Mouse (Mus musculus) midbrain, embryonic 16.5 days (tissue): ENCODE measurements at regions not wholly inside any gene's neighbourhood (a gene's known extent, or its start where the extent isn't known, plus 50 kb on each side); places are given as distances from the start of the nearest gene placed in this dataset.

ENCODE experiments used
- ATAC-seq: fragments of 200-750 bp; cut with Nextera tagmentation; 2 replicates; pipeline ENCODE4 v1.8.0; 2017; ENCODE audit warnings: moderate TSS enrichment
- H3K27ac ChIP-seq: fragments of 300-500 bp; sonication (generic); 2 replicates; pipeline ENCODE4 v1.5.1; 2014; ENCODE audit warnings: mild to moderate bottlenecking, low read length, mixed read lengths
- H3K27me3 ChIP-seq: fragments of 300-500 bp; sonication (generic); 2 replicates; pipeline ENCODE4 v1.6.1; 2014; ENCODE audit warnings: low read depth, low read length, mixed read lengths; ENCODE audit not compliant: control insufficient read depth, insufficient read depth
- H3K36me3 ChIP-seq: fragments of 300-500 bp; sonication (generic); 2 replicates; pipeline ENCODE4 v1.6.1; 2014; ENCODE audit warnings: mild to moderate bottlenecking, low read length, moderate library complexity, mixed read lengths; ENCODE audit not compliant: control insufficient read depth, insufficient read depth
- H3K4me1 ChIP-seq: fragments of 300-500 bp; sonication (generic); 2 replicates; pipeline ENCODE4 v1.6.1; 2014; ENCODE audit warnings: mild to moderate bottlenecking, low read length, mixed read lengths; ENCODE audit not compliant: control insufficient read depth, insufficient read depth
- H3K4me2 ChIP-seq: fragments of 300-500 bp; sonication (generic); 2 replicates; pipeline ENCODE4 v1.6.1; 2014; ENCODE audit warnings: mild to moderate bottlenecking, low read length, mixed read lengths
- H3K4me3 ChIP-seq: fragments of 300-500 bp; sonication (generic); 2 replicates; pipeline ENCODE4 v1.5.1; 2014; ENCODE audit warnings: low read depth, mild to moderate bottlenecking, low read length, moderate library complexity, mixed read lengths
- H3K9ac ChIP-seq: fragments of 300-500 bp; sonication (generic); 2 replicates; pipeline ENCODE4 v1.6.1; 2014; ENCODE audit warnings: low read depth, low read length, mixed read lengths
- H3K9me3 ChIP-seq: fragments of 300-500 bp; sonication (generic); replicated peaks from 2 replicates; pipeline ENCODE4 v1.6.1; 2014; ENCODE audit warnings: mild to moderate bottlenecking, low read length, mixed read lengths; ENCODE audit not compliant: control insufficient read depth, poor library complexity, severe bottlenecking
- WGBS: fragments of 180-500 bp; shearing (Covaris S2); extraction: QIAGEN DNeasy Blood & Tissue Kit; methylation state at CpG from one replicate; pipeline ENCODE4 v1.1.7; 2014; 5-methylcytosine and 5-hydroxymethylcytosine counted together

DNA sequence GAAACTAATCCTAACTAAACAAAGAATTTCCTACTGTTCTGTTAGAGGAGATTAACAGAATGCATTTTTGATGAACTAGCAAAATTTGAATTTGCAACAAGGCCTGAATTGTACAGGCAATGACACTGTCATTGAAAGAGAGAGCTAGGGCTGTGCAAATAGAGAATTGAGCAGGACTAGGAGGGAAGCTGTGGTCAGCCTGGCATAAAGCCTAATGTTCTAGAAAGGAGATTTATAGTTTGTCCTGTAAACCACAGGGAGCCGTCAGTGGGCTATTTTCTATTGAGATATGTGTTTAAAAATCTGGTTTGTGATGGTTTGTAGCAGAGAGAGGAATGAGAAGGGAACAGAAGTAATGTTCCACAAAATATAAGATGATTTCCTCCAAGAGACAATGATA is 317.9 kb downstream of the Aldoart1 start:
- Histone ChIP-seq H3K9ac (no peak overlapping the region), H3K27me3 (no peaks in the 10 kb centered on the region), H3K4me1 (no peaks in the 10 kb centered on the region), H3K36me3 (no peaks in the 10 kb centered on the region), H3K9me3 (no peaks in the 10 kb centered on the region), H3K4me3 (no peak overlapping the region), H3K27ac (no peak overlapping the region), H3K4me2 (no peak overlapping the region)
- 55% methylated on average over 1 of the region's 1 CpGs for WGBS
- ATAC-seq = no peak

DNA sequence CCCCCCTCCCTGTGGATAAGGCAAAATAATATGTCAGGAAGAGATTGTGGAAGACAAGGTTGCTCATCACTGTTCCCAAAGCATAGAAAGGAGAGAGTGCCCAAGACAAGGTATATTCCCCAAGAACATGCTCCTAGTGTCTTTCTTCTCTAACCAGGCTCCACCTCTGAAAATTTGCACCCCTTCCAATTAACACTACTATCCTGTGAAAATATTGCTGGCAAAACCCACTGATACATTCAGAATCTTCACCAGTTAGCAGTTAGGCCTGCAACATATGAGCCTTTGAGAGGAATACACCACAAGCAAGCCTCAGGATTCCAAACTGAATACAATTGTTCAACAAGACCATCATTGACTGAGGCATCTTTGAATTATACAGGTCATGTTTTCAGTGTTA is 323.9 kb upstream of the Tle1 start:
- no peaks in the 10 kb centered on the region for H3K4me1 ChIP-seq
- no peak for ATAC-seq
- no peak overlapping the region for H3K4me3 ChIP-seq
- H3K27ac ChIP-seq = no peak overlapping the region
- no peaks in the 10 kb centered on the region for H3K9me3 ChIP-seq
- H3K27me3 ChIP-seq = no peaks in the 10 kb centered on the region
- H3K36me3 ChIP-seq = no peaks in the 10 kb centered on the region
- H3K9ac ChIP-seq = no peak overlapping the region
- H3K4me2 ChIP-seq = no peak overlapping the region

DNA sequence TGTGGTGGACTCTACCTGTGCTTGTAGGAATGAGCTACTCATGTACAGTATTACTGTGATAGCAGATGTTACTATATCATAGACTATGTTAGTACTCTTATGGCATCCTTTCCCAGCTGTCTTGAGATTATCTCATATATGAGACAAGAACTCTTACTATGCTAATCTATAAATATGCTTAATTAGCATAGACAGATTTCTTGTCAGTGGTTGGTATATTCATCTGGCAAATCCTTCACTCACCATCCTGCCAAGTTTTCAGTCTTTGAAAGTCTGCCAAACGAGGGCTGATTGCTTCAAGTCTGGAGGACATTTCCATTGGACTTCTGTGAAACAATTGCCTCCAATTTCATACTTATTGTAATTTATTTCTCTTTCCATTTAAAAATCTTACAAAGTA is 323.4 kb upstream of the Tle1 start:
- H3K4me3 ChIP-seq = no peak overlapping the region
- no peaks in the 10 kb centered on the region for H3K27me3 ChIP-seq
- no peak overlapping the region for H3K4me2 ChIP-seq
- H3K9me3 ChIP-seq = no peaks in the 10 kb centered on the region
- H3K36me3 ChIP-seq = no peaks in the 10 kb centered on the region
- H3K4me1 ChIP-seq = no peaks in the 10 kb centered on the region
- no peak overlapping the region for H3K9ac ChIP-seq
- 58% methylated on average over 1 of the region's 1 CpGs for WGBS
- H3K27ac ChIP-seq = no peak overlapping the region
- ATAC-seq = no peak

DNA sequence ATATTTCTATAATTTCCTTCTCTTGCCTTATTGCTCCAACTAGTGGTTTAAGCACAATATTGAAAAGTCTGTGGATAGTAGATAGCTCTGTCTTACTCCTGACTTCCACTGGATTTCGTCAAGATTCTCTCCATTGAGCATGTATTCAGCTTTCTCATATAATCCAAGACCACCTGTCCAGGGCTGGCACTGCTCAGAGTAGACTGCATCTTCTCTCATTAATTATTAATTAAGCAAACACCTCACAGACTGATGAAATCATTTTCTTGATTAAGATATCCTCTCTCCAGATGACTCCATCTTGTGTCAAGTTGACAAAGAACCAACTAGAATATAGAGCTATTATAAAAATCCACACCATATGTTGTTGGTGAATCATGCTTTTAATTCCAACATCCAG is 310.5 kb upstream of the Tle1 start:
- no peaks in the 10 kb centered on the region for H3K36me3 ChIP-seq
- ATAC-seq = no peak
- H3K4me2 ChIP-seq = no peak overlapping the region
- WGBS = 86% methylated on average over 1 of the region's 1 CpGs
- H3K9ac ChIP-seq = no peak overlapping the region
- no peaks in the 10 kb centered on the region for H3K27me3 ChIP-seq
- no peaks in the 10 kb centered on the region for H3K9me3 ChIP-seq
- no peak overlapping the region for H3K27ac ChIP-seq
- H3K4me1 ChIP-seq = no peaks in the 10 kb centered on the region
- no peak overlapping the region for H3K4me3 ChIP-seq

DNA sequence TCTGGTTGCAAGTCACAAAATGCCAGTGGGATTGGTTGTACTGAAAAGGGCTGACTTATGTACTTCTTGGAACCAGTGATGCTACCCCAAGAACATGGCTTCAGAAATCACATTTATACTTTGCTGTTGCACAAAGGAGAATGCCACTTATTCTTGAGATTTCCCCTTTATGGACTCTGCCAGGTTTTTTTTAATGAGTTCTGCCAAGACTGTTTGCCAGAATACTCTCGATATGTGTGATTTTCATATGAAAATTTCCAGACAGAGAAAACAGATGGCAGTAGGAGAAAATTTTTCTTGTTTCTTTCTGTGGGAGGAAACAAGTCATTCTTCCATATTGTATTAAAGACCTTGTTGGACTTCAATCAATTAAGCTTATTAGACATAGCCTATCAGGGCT is 281.0 kb upstream of the Tle1 start:
- Histone ChIP-seq H3K27me3 (no peaks in the 10 kb centered on the region), H3K36me3 (no peaks in the 10 kb centered on the region), H3K4me3 (no peak overlapping the region), H3K27ac (no peak overlapping the region), H3K9me3 (no peaks in the 10 kb centered on the region), H3K4me1 (no peaks in the 10 kb centered on the region), H3K4me2 (no peak overlapping the region), H3K9ac (no peak overlapping the region)
- no peak for ATAC-seq
- 87% methylated on average over 1 of the region's 1 CpGs for WGBS

DNA sequence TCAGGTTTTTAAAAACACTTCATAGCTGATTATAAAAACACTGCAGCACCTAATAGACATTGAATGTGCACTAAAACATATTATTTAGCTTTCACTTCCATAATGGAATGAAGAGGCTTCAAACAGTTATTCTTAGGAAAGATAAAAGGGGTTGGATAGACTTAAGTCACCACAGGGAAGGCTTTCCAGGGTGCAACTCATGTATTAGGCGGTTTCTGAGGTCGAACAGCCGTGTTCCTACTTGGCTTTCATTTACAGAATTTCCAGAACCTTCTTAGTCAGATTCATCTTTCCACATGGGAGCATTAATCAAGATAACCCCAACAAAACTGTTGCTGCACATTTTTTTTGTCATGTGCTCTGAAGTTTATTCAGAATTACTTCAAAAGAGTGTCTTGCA is 279.8 kb upstream of the Tle1 start:
- Histone ChIP-seq H3K27ac (no peak overlapping the region), H3K4me2 (no peak overlapping the region), H3K27me3 (no peaks in the 10 kb centered on the region), H3K36me3 (no peaks in the 10 kb centered on the region), H3K9me3 (no peaks in the 10 kb centered on the region), H3K4me3 (no peak overlapping the region), H3K4me1 (no peaks in the 10 kb centered on the region), H3K9ac (no peak overlapping the region)
- WGBS = 65% methylated on average over 3 of the region's 3 CpGs
- ATAC-seq = no peak

DNA sequence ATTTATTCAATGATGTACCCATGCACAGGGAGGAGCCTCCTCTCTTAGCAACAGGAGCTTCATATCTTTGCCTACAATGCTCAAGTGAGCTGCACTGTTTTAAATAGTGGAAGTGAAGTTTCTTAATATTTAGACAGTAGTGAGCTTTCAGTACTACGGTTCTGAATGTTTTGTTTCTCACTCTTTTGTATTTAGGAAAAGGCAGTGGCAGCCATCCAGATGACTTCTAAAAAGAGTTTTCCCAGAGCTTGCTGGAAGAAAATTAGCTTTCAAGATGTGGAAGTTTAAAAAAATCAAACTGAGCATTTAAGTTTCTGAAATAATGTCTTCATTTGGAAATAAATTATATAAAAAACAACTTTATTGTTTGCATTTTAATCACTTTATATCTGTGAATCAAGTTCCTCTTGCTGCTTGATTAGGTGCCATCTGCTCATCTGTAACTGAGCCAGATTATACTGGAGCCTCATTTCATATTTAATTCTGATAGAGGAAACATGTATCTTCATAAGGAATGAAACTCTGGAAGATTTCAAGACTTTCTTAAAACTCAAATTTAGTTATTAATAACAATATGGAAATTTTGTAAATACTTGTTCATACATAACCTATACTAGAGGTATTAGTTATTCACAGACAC is 268.6 kb upstream of the Tle1 start:
- H3K9me3 ChIP-seq = no peaks in the 10 kb centered on the region
- 56% methylated on average over 1 of the region's 1 CpGs for WGBS
- no peak for ATAC-seq

DNA sequence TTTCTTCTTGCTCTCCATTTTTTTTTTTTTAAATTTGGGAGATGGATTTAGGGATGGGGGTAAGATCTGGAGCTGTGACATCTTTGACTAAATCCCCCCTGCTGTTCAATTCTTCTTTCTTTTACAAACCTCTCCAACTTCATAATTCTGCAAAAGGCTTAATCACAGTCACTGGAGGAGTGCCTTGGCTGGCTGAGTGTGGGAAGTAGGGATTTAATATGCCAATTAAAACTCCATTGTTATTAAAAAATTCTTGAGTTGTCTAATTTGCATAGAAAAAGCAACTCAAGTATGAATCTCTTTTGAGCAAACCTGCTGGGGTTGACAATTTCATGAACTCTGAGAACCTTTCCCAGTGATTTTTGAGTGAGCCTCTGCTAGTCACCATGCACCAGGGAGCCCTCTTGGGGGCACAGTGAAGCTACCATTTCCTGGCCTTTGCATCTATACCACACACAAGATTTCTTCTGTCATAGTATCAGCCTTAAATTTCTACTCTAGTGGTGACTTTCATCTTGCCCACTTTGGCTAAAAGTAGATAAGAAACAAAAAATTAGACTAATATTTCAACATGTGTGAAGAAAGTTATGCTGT is 243.6 kb upstream of the Tle1 start:
- Histone ChIP-seq H3K4me3 (no peak overlapping the region), H3K4me1 (no peaks in the 10 kb centered on the region; the same call in 1 of the 2 replicates), H3K9ac (no peak overlapping the region), H3K36me3 (no peaks in the 10 kb centered on the region), H3K27ac (no peak overlapping the region), H3K4me2 (no peak overlapping the region), H3K9me3 (no peaks in the 10 kb centered on the region), H3K27me3 (no peaks in the 10 kb centered on the region)
- ATAC-seq = no peak

More for the DNA sequence above, 268.6 kb upstream of the Tle1 start:
- no peaks in the 10 kb centered on the region for H3K27me3 ChIP-seq
- H3K4me3 ChIP-seq = no peak overlapping the region
- H3K4me1 ChIP-seq = no peaks in the 10 kb centered on the region
- H3K27ac ChIP-seq = no peak overlapping the region
- H3K9ac ChIP-seq = no peak overlapping the region
- H3K36me3 ChIP-seq = no peaks in the 10 kb centered on the region
- no peak overlapping the region for H3K4me2 ChIP-seq

DNA sequence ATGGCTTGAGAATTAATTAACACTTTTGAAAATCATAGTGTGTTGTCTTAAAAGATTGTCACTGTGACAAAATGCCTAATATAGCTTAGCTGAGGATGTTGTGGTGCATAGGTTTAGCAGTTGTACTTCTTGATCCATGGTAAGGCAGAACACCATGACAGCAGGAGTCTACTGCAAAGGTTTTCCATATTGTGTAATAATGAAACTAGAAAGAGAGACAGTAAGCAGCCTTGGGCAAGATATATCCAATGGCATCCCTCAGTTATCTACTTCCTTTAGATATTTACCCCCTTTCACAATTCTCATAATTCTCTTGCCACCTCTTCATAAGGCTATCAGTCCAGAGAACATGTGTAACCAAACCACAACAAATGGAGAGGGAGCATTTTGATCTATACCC is 236.6 kb upstream of the Tle1 start:
- no peaks in the 10 kb centered on the region for H3K9me3 ChIP-seq
- no peak overlapping the region for H3K4me3 ChIP-seq
- H3K27me3 ChIP-seq = no peaks in the 10 kb centered on the region
- H3K9ac ChIP-seq = no peak overlapping the region
- H3K36me3 ChIP-seq = no peaks in the 10 kb centered on the region
- no peaks in the 10 kb centered on the region for H3K4me1 ChIP-seq
- no peak overlapping the region for H3K27ac ChIP-seq
- no peak overlapping the region for H3K4me2 ChIP-seq
- ATAC-seq = no peak
